Mouse (Mus musculus) right cerebral cortex, postnatal 10 days (tissue): Measurements from ENCODE around the gene Gm21312.
"Not testable (repeated sequence)": the region's sequence is repeated elsewhere in the genome, so short reads cannot be mapped to it uniquely, and the experiment has no call there.

Experiments used
- DNase-seq, 2 experiments: peaks; one replicate each; pipeline ENCODE4 v3.0.0; 2021; ENCODE audit warnings: low spot score in 2 of 2

Gm21312 gene

GRCm38 (mm10) chr10:104176724-104177123 is at the start of gene Gm21312:
Gene Gm21312, plus strand, starts transcription at chr10:104177024.
- DNase-seq = not testable (repeated sequence)

- DNase-seq = not testable (repeated sequence)
Observed at GRCm38 (mm10) chr10:104142687-104143086, 34.1 kb upstream of the Gm21312 start, which contains the start of gene Gm21293. Gene Gm21293, plus strand, starts transcription at chr10:104142987.

GRCm38 (mm10) chr10:104151197-104151596 is 25.6 kb upstream of the Gm21312 start, which contains the start of gene Gm6763:
Gene Gm6763, plus strand, starts transcription at chr10:104151497.
- not testable (repeated sequence) for DNase-seq

- not testable (repeated sequence) for DNase-seq
Observed at GRCm38 (mm10) chr10:104159706-104160105, 17.1 kb upstream of the Gm21312 start, which contains the start of gene Gm8764. Gene Gm8764, plus strand, starts transcription at chr10:104160006.

GRCm38 (mm10) chr10:104168215-104168614 is 8.6 kb upstream of the Gm21312 start, which contains the start of gene Gm21304:
Gene Gm21304, plus strand, starts transcription at chr10:104168515.
- not testable (repeated sequence) for DNase-seq

GRCm38 (mm10) chr10:104185233-104185632 is 8.4 kb downstream of the Gm21312 start, which contains the start of gene Gm20765:
Gene Gm20765, plus strand, starts transcription at chr10:104185533.
- not testable (repeated sequence) for DNase-seq

GRCm38 (mm10) chr10:104193742-104194141 is 16.9 kb downstream of the Gm21312 start, which contains the start of gene Gm4340:
Gene Gm4340, plus strand, starts transcription at chr10:104194042.
- not testable (repeated sequence) for DNase-seq

- DNase-seq = no peak
Observed at GRCm38 (mm10) chr10:104209655-104210054, 32.8 kb downstream of the Gm21312 start.

GRCm38 (mm10) chr10:104210268-104210990 is 33.6 kb downstream of the Gm21312 start:
- no peak for DNase-seq

- no peak for DNase-seq
Observed at GRCm38 (mm10) chr10:104214527-104214926, 37.7 kb downstream of the Gm21312 start.

- no peak for DNase-seq
Observed at GRCm38 (mm10) chr10:104220303-104221021, 43.6 kb downstream of the Gm21312 start.
